Mouse (Mus musculus): ENCODE data around the gene Bmp5. TPM values are rescaled to one million over a fixed set of nuclear protein-coding genes. Genes with fewer than 3 reads are reported as not detected.
"Not testable (repeated sequence)": the region's sequence is repeated elsewhere in the genome, so short reads cannot be mapped to it uniquely, and the experiment has no call there.

Bmp5 gene
- polyA plus RNA-seq, 1 experiment from 2014 or later, result 2.0 TPM

- H3K9me3 ChIP-seq (replicated peaks), result no peaks in the 10 kb centered on the region
- no peaks in the 10 kb centered on the region for H3K27me3 ChIP-seq
- no peak overlapping the region for H3K9ac ChIP-seq
- H3K27ac ChIP-seq, result no peak overlapping the region
- no peak for ATAC-seq (replicated peaks; ENCODE audit: low FRiP score)
- peaks cover 10% of the 10 kb centered on the region for H3K4me1 ChIP-seq
- no peaks in the 10 kb centered on the region for H3K36me3 ChIP-seq
- H3K4me3 ChIP-seq (replicated peaks), result no peak overlapping the region
- no peak overlapping the region for H3K4me2 ChIP-seq
- 75% methylated on average over 5 of the region's 5 CpGs for WGBS
Observed at GRCm38 (mm10) chr9:75785959-75786358, 10.8 kb downstream of the Bmp5 start.

GRCm38 (mm10) chr9:75787121-75787520 lies 12.0 kb downstream of the Bmp5 start:
- ATAC-seq (replicated peaks; ENCODE audit: low FRiP score), result no peak
- no peak overlapping the region for H3K4me3 ChIP-seq (replicated peaks)
- 91% methylated on average over 15 of the region's 15 CpGs for WGBS
- H3K4me2 ChIP-seq, result no peak overlapping the region
- no peaks in the 10 kb centered on the region for H3K27me3 ChIP-seq
- no peak overlapping the region for H3K9ac ChIP-seq
- H3K36me3 ChIP-seq, result no peaks in the 10 kb centered on the region
- H3K4me1 ChIP-seq, result 0 out of 2 replicates have a peak, but pooled peaks cover 3% of the 10 kb centered on the region
- H3K9me3 ChIP-seq (replicated peaks), result no peaks in the 10 kb centered on the region
- no peak overlapping the region for H3K27ac ChIP-seq

GRCm38 (mm10) chr9:75789879-75790428 lies 14.8 kb downstream of the Bmp5 start:
- 0 out of 2 replicates have a peak, but pooled peaks cover 3% of the 10 kb centered on the region for H3K4me1 ChIP-seq
- no peak overlapping the region for H3K27ac ChIP-seq
- no peaks in the 10 kb centered on the region for H3K36me3 ChIP-seq
- H3K27me3 ChIP-seq, result no peaks in the 10 kb centered on the region
- H3K4me2 ChIP-seq, result no peak overlapping the region
- no peak for ATAC-seq (replicated peaks; ENCODE audit: low FRiP score)
- no peak overlapping the region for H3K4me3 ChIP-seq (replicated peaks)
- no peaks in the 10 kb centered on the region for H3K9me3 ChIP-seq (replicated peaks)
- WGBS, result 41% methylated on average over 7 of the region's 7 CpGs
- H3K9ac ChIP-seq, result no peak overlapping the region

GRCm38 (mm10) chr9:75804940-75805339 lies 29.8 kb downstream of the Bmp5 start:
- H3K36me3 ChIP-seq, result no peaks in the 10 kb centered on the region
- H3K4me3 ChIP-seq (replicated peaks), result no peak overlapping the region
- 87% methylated on average over 6 of the region's 6 CpGs for WGBS
- H3K27me3 ChIP-seq, result no peaks in the 10 kb centered on the region
- no peaks in the 10 kb centered on the region for H3K9me3 ChIP-seq (replicated peaks)
- no peak overlapping the region for H3K9ac ChIP-seq
- H3K4me1 ChIP-seq, result no peaks in the 10 kb centered on the region
- no peak overlapping the region for H3K27ac ChIP-seq
- ATAC-seq (replicated peaks; ENCODE audit: low FRiP score), result no peak
- H3K4me2 ChIP-seq, result no peak overlapping the region

- not testable (repeated sequence) for H3K27ac ChIP-seq; H3K4me2 ChIP-seq; H3K27me3 ChIP-seq; H3K4me3 ChIP-seq (replicated peaks); H3K36me3 ChIP-seq; H3K4me1 ChIP-seq; H3K9me3 ChIP-seq (replicated peaks); H3K9ac ChIP-seq
- peak; percentile 71; the same call in 1 of the 2 replicates for ATAC-seq (replicated peaks; ENCODE audit: low FRiP score)
- 84% methylated on average over 4 of the region's 4 CpGs for WGBS
Observed at GRCm38 (mm10) chr9:75808179-75808578, 33.0 kb downstream of the Bmp5 start.

GRCm38 (mm10) chr9:75808659-75809058 lies 33.5 kb downstream of the Bmp5 start:
- H3K4me2 ChIP-seq, result no peak overlapping the region
- no peak overlapping the region for H3K4me3 ChIP-seq (replicated peaks)
- H3K27ac ChIP-seq, result no peak overlapping the region
- H3K9ac ChIP-seq, result no peak overlapping the region
- no peaks in the 10 kb centered on the region for H3K27me3 ChIP-seq
- no peaks in the 10 kb centered on the region for H3K9me3 ChIP-seq (replicated peaks)
- no peak for ATAC-seq (replicated peaks; ENCODE audit: low FRiP score)
- 84% methylated on average over 7 of the region's 7 CpGs for WGBS
- H3K4me1 ChIP-seq, result no peaks in the 10 kb centered on the region
- no peaks in the 10 kb centered on the region for H3K36me3 ChIP-seq

GRCm38 (mm10) chr9:75815161-75815560 lies 40.0 kb downstream of the Bmp5 start:
- no peak overlapping the region for H3K4me2 ChIP-seq
- H3K9me3 ChIP-seq (replicated peaks), result no peaks in the 10 kb centered on the region
- H3K27me3 ChIP-seq, result no peaks in the 10 kb centered on the region
- H3K9ac ChIP-seq, result no peak overlapping the region
- H3K4me1 ChIP-seq, result no peaks in the 10 kb centered on the region
- H3K36me3 ChIP-seq, result no peaks in the 10 kb centered on the region
- H3K27ac ChIP-seq, result no peak overlapping the region
- 91% methylated on average over 1 of the region's 1 CpGs for WGBS
- ATAC-seq (replicated peaks; ENCODE audit: low FRiP score), result no peak
- H3K4me3 ChIP-seq (replicated peaks), result no peak overlapping the region

GRCm38 (mm10) chr9:75818400-75818799 lies 43.2 kb downstream of the Bmp5 start:
- WGBS, result 83% methylated on average over 5 of the region's 5 CpGs
- Histone ChIP-seq H3K4me2 (no peak overlapping the region), H3K27me3 (no peaks in the 10 kb centered on the region), H3K9ac (no peak overlapping the region), H3K4me3 (replicated peaks) (no peak overlapping the region), H3K27ac (no peak overlapping the region), H3K4me1 (no peaks in the 10 kb centered on the region), H3K36me3 (no peaks in the 10 kb centered on the region), H3K9me3 (replicated peaks) (no peaks in the 10 kb centered on the region)
- ATAC-seq (replicated peaks; ENCODE audit: low FRiP score), result no peak

- ATAC-seq (replicated peaks; ENCODE audit: low FRiP score), result no peak
Observed at GRCm38 (mm10) chr9:75832468-75832867, 57.3 kb downstream of the Bmp5 start.

GRCm38 (mm10) chr9:75833189-75833732 lies 58.1 kb downstream of the Bmp5 start:
- WGBS, result 82% methylated on average over 5 of the region's 5 CpGs
- no peak overlapping the region for H3K4me2 ChIP-seq
- no peaks in the 10 kb centered on the region for H3K9me3 ChIP-seq (replicated peaks)
- ATAC-seq (replicated peaks; ENCODE audit: low FRiP score), result peak; percentile 36; the same call in 1 of the 2 replicates
- H3K27me3 ChIP-seq, result no peaks in the 10 kb centered on the region
- H3K4me1 ChIP-seq, result no peaks in the 10 kb centered on the region
- H3K27ac ChIP-seq, result no peak overlapping the region
- H3K36me3 ChIP-seq, result no peaks in the 10 kb centered on the region
- no peak overlapping the region for H3K4me3 ChIP-seq (replicated peaks)
- no peak overlapping the region for H3K9ac ChIP-seq

More at GRCm38 (mm10) chr9:75832468-75832867, 57.3 kb downstream of the Bmp5 start:
- WGBS, result 76% methylated on average over 9 of the region's 9 CpGs
- H3K27ac ChIP-seq, result no peak overlapping the region
- no peak overlapping the region for H3K9ac ChIP-seq
- H3K4me1 ChIP-seq, result no peaks in the 10 kb centered on the region
- H3K27me3 ChIP-seq, result no peaks in the 10 kb centered on the region
- no peaks in the 10 kb centered on the region for H3K9me3 ChIP-seq (replicated peaks)
- H3K4me3 ChIP-seq (replicated peaks), result no peak overlapping the region
- no peaks in the 10 kb centered on the region for H3K36me3 ChIP-seq
- no peak overlapping the region for H3K4me2 ChIP-seq

GRCm38 (mm10) chr9:75839450-75839849 lies 64.3 kb downstream of the Bmp5 start:
- 78% methylated on average over 3 of the region's 3 CpGs for WGBS
- no peaks in the 10 kb centered on the region for H3K36me3 ChIP-seq
- H3K27ac ChIP-seq, result no peak overlapping the region
- no peak overlapping the region for H3K4me3 ChIP-seq (replicated peaks)
- no peak for ATAC-seq (replicated peaks; ENCODE audit: low FRiP score)
- no peaks in the 10 kb centered on the region for H3K27me3 ChIP-seq
- H3K9ac ChIP-seq, result no peak overlapping the region
- H3K4me1 ChIP-seq, result no peaks in the 10 kb centered on the region
- H3K9me3 ChIP-seq (replicated peaks), result no peaks in the 10 kb centered on the region
- H3K4me2 ChIP-seq, result no peak overlapping the region

- no peak overlapping the region for H3K4me2 ChIP-seq
Observed at GRCm38 (mm10) chr9:75840841-75841240, 65.7 kb downstream of the Bmp5 start.

GRCm38 (mm10) chr9:75846010-75846409 lies 70.8 kb downstream of the Bmp5 start:
- no peak for ATAC-seq (replicated peaks; ENCODE audit: low FRiP score)
- Histone ChIP-seq H3K27me3 (no peaks in the 10 kb centered on the region), H3K36me3 (no peaks in the 10 kb centered on the region), H3K4me3 (replicated peaks) (no peak overlapping the region), H3K9ac (no peak overlapping the region), H3K9me3 (replicated peaks) (no peaks in the 10 kb centered on the region), H3K4me1 (no peaks in the 10 kb centered on the region), H3K27ac (no peak overlapping the region), H3K4me2 (no peak overlapping the region)

More at GRCm38 (mm10) chr9:75840841-75841240, 65.7 kb downstream of the Bmp5 start:
- no peaks in the 10 kb centered on the region for H3K36me3 ChIP-seq
- no peak overlapping the region for H3K9ac ChIP-seq
- H3K4me1 ChIP-seq, result no peaks in the 10 kb centered on the region
- no peaks in the 10 kb centered on the region for H3K9me3 ChIP-seq (replicated peaks)
- no peak for ATAC-seq (replicated peaks; ENCODE audit: low FRiP score)
- no peaks in the 10 kb centered on the region for H3K27me3 ChIP-seq
- no peak overlapping the region for H3K27ac ChIP-seq
- no peak overlapping the region for H3K4me3 ChIP-seq (replicated peaks)
- WGBS, result 76% methylated on average over 6 of the region's 6 CpGs

Measured in kidney, embryonic 15.5 days (tissue).